ENCODE assay signal across 11 mouse cellular contexts in genomic region chr6:117526161-117526935, GRCm38 (mm10).
DNase-seq lines count a peak whose midpoint lies in the region; ATAC-seq and TF ChIP-seq lines count a peak whose summit lies in the region.
"Had no signal": no experiment of that assay in that cellular context is flagged by ENCODE, and none has a peak within 500 bp of the region (broad histone marks: within the 10 kb centered on the region; RNA-seq: fewer than 3 reads in every experiment).

No protein-coding gene starts in this region.

- no peak for DNase-seq in kidney, postnatal 0 days (ENCODE audit: low spot score)
- no peak for DNase-seq in kidney, postnatal 10 days
- peak; percentile 74 for DNase-seq in embryo, embryonic 10 days (ENCODE audit: low spot score)
- DNase-seq in embryo, embryonic 9.5 days (ENCODE audit: extremely low spot score) = peak; percentile 47
- no peak for DNase-seq in thymus, postnatal 36 days
- DNase-seq in cerebellum, adult 9-10 months = no peak
- no peak for DNase-seq in B cell, adult 2 months
- DNase-seq: left cerebral cortex, postnatal 4 days; spleen, adult 18-20 months had no signal

- no peak overlapping the region for H3K4me3 ChIP-seq in kidney, postnatal 0 days (replicated peaks; ENCODE audit: low read depth, low read length)
- no peak overlapping the region for H3K4me3 ChIP-seq in hindbrain, embryonic 15.5 days
- H3K4me3 ChIP-seq: forebrain, embryonic 12.5 days had no signal

- no peak overlapping the region for H3K9ac ChIP-seq in kidney, postnatal 0 days (ENCODE audit: low read depth, low read length)
- no peak overlapping the region for H3K9ac ChIP-seq in hindbrain, embryonic 15.5 days
- H3K9ac ChIP-seq: forebrain, embryonic 12.5 days had no signal

- 35% methylated on average over 22 of the region's 22 CpGs for WGBS in kidney, postnatal 0 days
- WGBS in hindbrain, embryonic 15.5 days = 64% methylated on average over 22 of the region's 22 CpGs

- peak; percentile 52; the same call in 1 of the 2 replicates for ATAC-seq in kidney, postnatal 0 days (replicated peaks; ENCODE audit: low FRiP score, low read depth)
- ATAC-seq in hindbrain, embryonic 15.5 days (ENCODE audit: low FRiP score, low read depth) = no peak

- H3K4me2 ChIP-seq in kidney, postnatal 0 days (ENCODE audit: low read length) = 0 out of 2 replicates have a peak overlapping the region, but pooled peaks have one; percentile 2
- H3K4me2 ChIP-seq in hindbrain, embryonic 15.5 days = peak overlapping the region; percentile 19; the same call in 1 of the 2 replicates
- H3K4me2 ChIP-seq: forebrain, embryonic 12.5 days had no signal

- no peak overlapping the region for H3K27ac ChIP-seq in kidney, postnatal 0 days
- H3K27ac ChIP-seq in hindbrain, embryonic 15.5 days (replicated peaks) = no peak overlapping the region
- H3K27ac ChIP-seq: forebrain, embryonic 12.5 days had no signal

- no peak for TF ChIP-seq CTCF in kidney, postnatal 0 days (IDR thresholded peaks at IDR 0.05; ENCODE audit: low read depth)

- no peaks in the 10 kb centered on the region for H3K27me3 ChIP-seq in kidney, postnatal 0 days (ENCODE audit: insufficient read depth, low read length)
- no peaks in the 10 kb centered on the region for H3K27me3 ChIP-seq in hindbrain, embryonic 15.5 days
- H3K27me3 ChIP-seq: forebrain, embryonic 12.5 days had no signal

- no peaks in the 10 kb centered on the region for H3K36me3 ChIP-seq in kidney, postnatal 0 days (ENCODE audit: insufficient read depth, low read length)
- no peaks in the 10 kb centered on the region for H3K36me3 ChIP-seq in hindbrain, embryonic 15.5 days
- H3K36me3 ChIP-seq: forebrain, embryonic 12.5 days had no signal

- H3K9me3 ChIP-seq in kidney, postnatal 0 days (replicated peaks; ENCODE audit: low read length) = no peaks in the 10 kb centered on the region
- H3K9me3 ChIP-seq in hindbrain, embryonic 15.5 days = no peaks in the 10 kb centered on the region
- H3K9me3 ChIP-seq: forebrain, embryonic 12.5 days had no signal

- H3K4me1 ChIP-seq in kidney, postnatal 0 days (replicated peaks; ENCODE audit: insufficient read depth, low read length) = no peaks in the 10 kb centered on the region
- 0 out of 2 replicates have a peak, but pooled peaks cover 4% of the 10 kb centered on the region for H3K4me1 ChIP-seq in hindbrain, embryonic 15.5 days (replicated peaks)
- H3K4me1 ChIP-seq: forebrain, embryonic 12.5 days had no signal

Comparison
In these comparisons a context has a peak if more than half of its experiments do, and no peak if none do; other contexts are left out.
1. DNase-seq: peak in embryo, embryonic 10 days (single experiment) and embryo, embryonic 9.5 days (single experiment); none in kidney, postnatal 0 days (single experiment), kidney, postnatal 10 days (single experiment), thymus, postnatal 36 days (0 of 2), cerebellum, adult 9-10 months (single experiment) and B cell, adult 2 months (0 of 2).